Mouse (Mus musculus) C2C12 (cell line): Measurements from ENCODE around the gene Irf8.

ENCODE experiments used
- CTCF ChIP-seq: IDR thresholded peaks from one replicate; pipeline ENCODE4 v1.5.1; 2011; ENCODE audit not compliant: control insufficient read depth, insufficient read depth, insufficient read length
- MAX ChIP-seq: IDR thresholded peaks from one replicate; pipeline ENCODE4 v1.6.1; 2011; ENCODE audit warnings: mild to moderate bottlenecking, control low read depth
- MYOG ChIP-seq: IDR thresholded peaks from one replicate; pipeline ENCODE4 v1.6.1; 2011; ENCODE audit not compliant: control insufficient read depth, insufficient read length; ENCODE audit errors: extremely low read depth
- USF1 ChIP-seq: IDR thresholded peaks from one replicate; pipeline ENCODE4 v1.6.1; 2011; ENCODE audit warnings: low read depth, mild to moderate bottlenecking, control low read depth, moderate library complexity

GRCm38 (mm10) chr8:120737166-120737565 is 1.0 kb downstream of the Irf8 start:
- TF ChIP-seq CTCF (no peak), USF1 (no peak), MAX (no peak), MYOG (no peak)
